Mouse (Mus musculus) stomach, embryonic 16.5 days (tissue): ENCODE measurements around the gene Fitm1. TPM values are rescaled to one million over a fixed set of nuclear protein-coding genes. Genes with fewer than 3 reads are reported as not detected.

Experiments
- ATAC-seq: fragments of 200-750 bp; cut with Nextera tagmentation; 2 replicates; pipeline ENCODE4 v1.8.0; 2017; ENCODE audit warnings: moderate number of reproducible peaks, moderate TSS enrichment; ENCODE audit not compliant: insufficient read depth, low FRiP score
- H3K27ac ChIP-seq: fragments of 300-500 bp; sonication (generic); 2 replicates; pipeline ENCODE4 v1.5.1; 2014; ENCODE audit warnings: low read length
- H3K27me3 ChIP-seq: fragments of 300-500 bp; sonication (generic); 2 replicates; pipeline ENCODE4 v1.6.1; 2014; ENCODE audit warnings: low read length, control low read depth, mixed read lengths; ENCODE audit not compliant: control insufficient read depth, insufficient read depth
- H3K36me3 ChIP-seq: fragments of 300-500 bp; sonication (generic); 2 replicates; pipeline ENCODE4 v1.6.1; 2014; ENCODE audit warnings: low read length; ENCODE audit not compliant: control insufficient read depth, insufficient read depth
- H3K4me1 ChIP-seq: fragments of 300-500 bp; sonication (generic); 2 replicates; pipeline ENCODE4 v1.6.1; 2014; ENCODE audit warnings: low read length, control low read depth, mixed read lengths; ENCODE audit not compliant: control insufficient read depth, insufficient read depth
- H3K4me2 ChIP-seq: fragments of 300-500 bp; sonication (generic); 2 replicates; pipeline ENCODE4 v1.6.1; 2014; ENCODE audit warnings: low read depth, low read length, mixed read lengths
- H3K4me3 ChIP-seq: fragments of 300-500 bp; sonication (generic); replicated peaks from 2 replicates; pipeline ENCODE4 v1.5.1; 2014; ENCODE audit warnings: mild to moderate bottlenecking, low read length
- H3K9ac ChIP-seq: fragments of 300-500 bp; sonication (generic); 2 replicates; pipeline ENCODE4 v1.6.1; 2014; ENCODE audit warnings: low read length
- H3K9me3 ChIP-seq: fragments of 300-500 bp; sonication (generic); replicated peaks from 2 replicates; pipeline ENCODE4 v1.6.1; 2016; ENCODE audit warnings: low read length, control low read depth; ENCODE audit not compliant: control insufficient read depth
- WGBS: fragments of 180-500 bp; shearing (Covaris S2); extraction: QIAGEN DNeasy Blood & Tissue Kit; methylation state at CpG from one replicate; pipeline ENCODE4 v1.1.7; 2014; 5-methylcytosine and 5-hydroxymethylcytosine counted together
- polyA plus RNA-seq: library from polyadenylated mRNA; unstranded; fragments of >200 nt; fragmentation: Nextera tagmentation; extraction: Ambion mirVana; gene quantifications from 2 replicates; pipeline ENCODE4 v1.2.1, GENCODE M21; 2015

The Fitm1 gene
- polyA plus RNA-seq, 1 experiment from 2014 or later: 8.1 TPM

DNA sequence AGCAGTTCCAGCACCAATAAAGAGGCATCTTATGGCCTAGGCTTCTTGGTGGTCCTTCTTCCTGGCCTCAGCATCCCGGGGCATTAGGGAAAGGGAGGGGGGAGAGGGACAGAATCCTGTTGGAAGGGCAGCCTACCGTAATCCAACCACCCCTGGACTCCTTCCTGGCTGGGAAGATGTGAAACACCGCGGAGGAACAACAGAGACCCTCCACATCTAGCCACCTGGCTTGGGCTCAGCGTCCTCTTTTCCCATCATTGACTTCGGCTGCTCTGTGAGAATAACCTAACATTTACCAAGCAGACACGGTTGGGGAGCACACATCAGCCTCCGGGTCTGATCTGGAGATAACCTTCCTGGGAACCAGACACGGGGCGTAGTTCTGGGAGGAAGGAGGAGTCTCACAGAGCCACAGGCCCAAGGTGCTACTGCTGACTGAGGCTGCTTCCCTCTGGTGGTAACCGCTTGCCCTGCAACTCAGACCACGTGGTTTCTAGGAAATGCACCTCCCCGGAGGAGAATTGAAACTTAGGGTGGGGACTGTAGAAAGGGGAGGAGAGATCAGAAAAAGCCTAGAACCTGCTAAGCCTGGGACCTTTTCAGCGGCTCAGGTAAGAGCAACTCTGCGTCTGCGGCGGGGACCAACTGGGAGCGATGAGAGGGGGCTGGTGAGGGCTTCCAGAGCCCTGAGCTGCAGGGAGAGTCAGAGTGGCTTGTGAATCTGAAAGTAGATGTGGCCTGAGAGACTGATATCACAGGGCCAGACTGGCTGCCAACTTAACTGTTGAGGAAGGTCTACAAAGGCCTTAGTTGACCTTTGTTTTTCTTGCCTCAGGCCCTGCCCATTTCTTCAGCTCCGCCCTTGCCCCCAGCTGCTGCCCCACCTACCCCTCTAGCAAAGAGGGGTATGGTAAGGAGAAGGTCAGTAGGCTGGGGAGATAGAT, 28.5 kb downstream of the Fitm1 start:
- WGBS: 14% methylated on average over 19 of the region's 19 CpGs
- Histone ChIP-seq H3K27me3 (no peaks in the 10 kb centered on the region), H3K36me3 (peaks cover 11% of the 10 kb centered on the region; the same call in 1 of the 2 replicates), H3K4me3 (peak overlapping the region; percentile 47), H3K4me1 (peaks cover 13% of the 10 kb centered on the region; the same call in 1 of the 2 replicates), H3K9me3 (no peaks in the 10 kb centered on the region), H3K27ac (peak overlapping the region; percentile 89), H3K4me2 (peak overlapping the region; percentile 56), H3K9ac (peak overlapping the region; percentile 72)
- peak; percentile 96 for ATAC-seq

DNA sequence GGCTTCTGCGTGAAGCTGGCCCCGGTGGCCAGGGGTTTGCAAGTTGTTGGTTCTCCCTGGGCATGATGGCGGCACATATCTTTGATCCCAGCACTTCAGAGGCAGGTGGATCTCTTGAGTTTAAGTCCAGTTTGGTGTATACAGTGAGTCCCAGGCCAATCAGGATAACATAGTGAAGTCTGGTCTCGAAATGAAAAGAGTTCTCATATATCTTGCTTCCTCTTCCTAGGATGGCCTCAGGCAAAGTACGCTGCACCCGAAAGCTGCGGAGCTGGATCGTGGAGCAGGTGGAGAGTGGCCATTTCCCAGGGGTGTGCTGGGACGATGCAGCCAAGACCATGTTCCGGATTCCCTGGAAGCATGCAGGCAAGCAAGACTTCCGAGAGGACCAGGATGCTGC, 29.4 kb downstream of the Fitm1 start:
- peak overlapping the region; percentile 89 for H3K27ac ChIP-seq
- H3K9ac ChIP-seq: peak overlapping the region; percentile 36; the same call in 1 of the 2 replicates
- 92% methylated on average over 11 of the region's 11 CpGs for WGBS
- peaks cover 14% of the 10 kb centered on the region; the same call in 1 of the 2 replicates for H3K36me3 ChIP-seq
- no peak for ATAC-seq
- peaks cover 13% of the 10 kb centered on the region; the same call in 1 of the 2 replicates for H3K4me1 ChIP-seq
- H3K27me3 ChIP-seq: no peaks in the 10 kb centered on the region
- peak overlapping the region; percentile 47 for H3K4me3 ChIP-seq
- H3K4me2 ChIP-seq: peak overlapping the region; percentile 56
- no peaks in the 10 kb centered on the region for H3K9me3 ChIP-seq

DNA sequence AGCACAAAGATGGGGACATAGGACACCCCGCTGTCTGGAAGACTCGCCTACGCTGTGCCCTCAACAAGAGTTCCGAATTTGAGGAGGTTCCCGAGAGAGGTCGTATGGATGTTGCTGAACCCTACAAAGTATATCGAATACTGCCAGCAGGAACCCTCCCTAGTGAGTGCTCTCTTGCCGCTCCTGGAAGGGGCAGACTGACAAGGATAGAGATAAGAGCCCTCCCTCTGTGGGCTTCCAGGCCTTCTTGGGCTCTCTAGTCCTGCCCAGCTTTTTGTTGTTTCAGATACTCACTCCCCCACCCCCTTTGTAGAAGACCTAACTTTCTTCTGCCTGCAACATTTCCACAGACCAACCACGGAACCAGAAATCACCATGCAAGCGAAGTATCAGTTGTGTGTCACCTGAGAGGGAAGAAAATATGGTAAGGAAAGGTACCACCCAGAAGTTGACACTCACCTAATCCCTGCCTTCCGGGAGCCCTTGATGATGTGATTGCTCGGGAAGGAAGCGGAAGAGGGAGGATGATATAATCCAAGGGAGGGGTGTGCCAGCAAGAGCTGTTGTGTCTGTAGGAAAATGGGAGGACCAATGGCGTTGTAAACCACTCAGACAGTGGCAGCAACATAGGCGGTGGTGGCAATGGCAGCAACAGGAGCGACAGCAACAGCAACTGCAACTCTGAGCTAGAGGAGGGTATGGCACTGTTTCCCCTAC, 30.5 kb downstream of the Fitm1 start:
- WGBS: 90% methylated on average over 16 of the region's 16 CpGs
- H3K27me3 ChIP-seq: no peaks in the 10 kb centered on the region
- H3K4me3 ChIP-seq: no peak overlapping the region
- H3K27ac ChIP-seq: no peak overlapping the region
- H3K4me1 ChIP-seq: peaks cover 13% of the 10 kb centered on the region; the same call in 1 of the 2 replicates
- no peaks in the 10 kb centered on the region for H3K9me3 ChIP-seq
- H3K9ac ChIP-seq: no peak overlapping the region
- peaks cover 14% of the 10 kb centered on the region; the same call in 1 of the 2 replicates for H3K36me3 ChIP-seq
- no peak for ATAC-seq
- no peak overlapping the region for H3K4me2 ChIP-seq

DNA sequence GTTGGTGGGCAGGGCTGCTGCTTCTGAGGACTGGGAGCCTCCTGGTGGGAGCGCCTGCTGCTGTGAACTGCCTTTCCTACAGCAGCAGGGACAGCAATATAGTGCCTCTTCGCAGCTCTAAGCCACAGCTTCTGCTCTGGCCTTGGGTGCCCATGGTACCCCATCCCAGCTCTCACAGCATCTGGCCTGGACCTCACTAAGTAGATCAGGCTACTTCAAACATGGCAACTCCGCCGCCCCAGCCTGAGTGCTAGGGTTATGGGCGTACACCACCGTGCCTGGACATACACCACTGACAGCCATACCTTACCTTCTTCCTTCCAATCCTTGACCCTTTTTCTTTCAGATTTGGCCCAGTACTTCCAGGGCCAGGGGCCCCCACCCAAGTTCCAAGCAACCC, 32.9 kb downstream of the Fitm1 start:
- no peaks in the 10 kb centered on the region for H3K27me3 ChIP-seq
- peaks cover 14% of the 10 kb centered on the region; the same call in 1 of the 2 replicates for H3K36me3 ChIP-seq
- no peaks in the 10 kb centered on the region for H3K9me3 ChIP-seq
- H3K4me1 ChIP-seq: peaks cover 12% of the 10 kb centered on the region; the same call in 1 of the 2 replicates
- H3K4me3 ChIP-seq: no peak overlapping the region
- no peak overlapping the region for H3K27ac ChIP-seq
- H3K9ac ChIP-seq: no peak overlapping the region
- ATAC-seq: no peak
- H3K4me2 ChIP-seq: no peak overlapping the region
- WGBS: 96% methylated on average over 6 of the region's 6 CpGs

DNA sequence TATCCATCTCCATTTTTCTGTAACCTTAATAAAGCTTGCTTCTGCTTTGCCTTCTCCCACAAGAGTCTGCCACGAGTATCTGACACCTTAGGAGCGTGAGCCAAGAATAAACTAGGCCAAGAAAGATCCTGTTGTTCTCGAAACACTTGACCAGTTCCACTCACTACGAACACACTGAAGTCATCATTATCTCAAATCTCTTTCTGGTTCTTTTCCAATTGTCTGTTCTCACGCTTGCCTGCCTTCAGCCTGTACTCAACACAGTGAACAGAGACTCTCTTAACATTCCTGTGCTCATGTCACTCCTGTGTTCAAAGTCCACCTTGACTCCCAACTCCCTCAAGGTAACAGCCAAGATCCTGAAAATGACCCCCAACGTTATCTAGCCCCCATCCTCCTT, 37.9 kb downstream of the Fitm1 start:
- no peak overlapping the region for H3K27ac ChIP-seq
- H3K4me2 ChIP-seq: no peak overlapping the region
- WGBS: 57% methylated on average over 6 of the region's 6 CpGs
- H3K9me3 ChIP-seq: no peaks in the 10 kb centered on the region
- no peak overlapping the region for H3K9ac ChIP-seq
- no peaks in the 10 kb centered on the region for H3K27me3 ChIP-seq
- ATAC-seq: no peak
- H3K4me1 ChIP-seq: peaks cover 2% of the 10 kb centered on the region; the same call in 1 of the 2 replicates
- H3K4me3 ChIP-seq: no peak overlapping the region
- peaks cover 9% of the 10 kb centered on the region; the same call in 1 of the 2 replicates for H3K36me3 ChIP-seq

DNA sequence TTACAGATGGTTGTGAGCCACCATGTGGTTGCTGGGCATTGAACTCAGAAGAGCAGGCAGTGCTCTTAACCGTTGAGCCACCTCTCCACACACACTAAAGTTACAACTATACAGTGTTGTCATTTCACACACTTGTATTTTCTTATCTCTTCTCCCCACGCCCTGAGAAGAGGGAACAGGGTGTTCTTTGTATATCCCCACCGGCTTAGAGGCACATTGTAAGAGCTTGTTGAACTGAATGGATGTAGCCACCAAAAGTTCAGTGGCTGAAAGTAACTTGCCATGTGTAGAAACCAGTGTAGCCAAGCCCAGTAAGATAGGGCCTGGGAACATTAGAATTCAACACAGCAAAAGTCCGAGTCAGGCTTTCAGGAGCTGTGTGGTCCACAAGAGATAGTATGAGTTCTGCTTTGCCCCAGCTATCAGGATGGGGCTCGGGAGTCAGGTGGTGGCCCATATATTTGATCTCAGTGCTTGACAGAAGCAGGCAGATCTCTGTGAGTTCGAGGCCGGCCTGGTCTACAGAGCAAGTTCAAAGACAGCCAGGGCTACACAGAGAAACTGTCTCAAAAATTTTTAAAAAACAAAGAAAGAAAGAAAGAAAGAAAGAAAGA, 39.3 kb downstream of the Fitm1 start:
- 76% methylated on average over 7 of the region's 7 CpGs for WGBS
- Histone ChIP-seq H3K9ac (no peak overlapping the region), H3K36me3 (peaks cover 2% of the 10 kb centered on the region; the same call in 1 of the 2 replicates), H3K4me3 (no peak overlapping the region), H3K9me3 (no peaks in the 10 kb centered on the region), H3K4me1 (peaks cover 8% of the 10 kb centered on the region), H3K4me2 (no peak overlapping the region), H3K27ac (no peak overlapping the region), H3K27me3 (no peaks in the 10 kb centered on the region)
- no peak for ATAC-seq

DNA sequence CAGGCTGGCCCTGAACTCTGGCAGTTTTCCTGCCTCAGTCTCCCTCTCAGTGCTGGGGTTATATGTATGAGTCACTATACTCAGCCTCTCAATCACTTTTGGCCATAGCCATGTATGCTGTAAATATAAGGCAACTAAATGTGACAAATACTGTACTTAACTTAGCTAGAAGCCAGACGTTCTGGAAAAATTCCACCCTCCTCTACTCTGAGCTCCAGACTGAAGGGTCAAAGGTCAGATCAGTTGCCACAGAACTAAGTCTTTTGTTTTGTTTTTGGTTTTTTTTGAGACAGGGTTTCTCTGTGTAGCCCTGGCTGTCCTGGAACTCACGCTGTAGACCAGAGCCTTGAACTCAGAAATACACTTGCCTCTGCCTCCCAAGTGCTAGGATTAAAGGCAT, 40.5 kb downstream of the Fitm1 start:
- no peak overlapping the region for H3K27ac ChIP-seq
- no peak overlapping the region for H3K4me3 ChIP-seq
- H3K27me3 ChIP-seq: no peaks in the 10 kb centered on the region
- no peak overlapping the region for H3K9ac ChIP-seq
- 45% methylated on average over 2 of the region's 2 CpGs for WGBS
- no peaks in the 10 kb centered on the region for H3K36me3 ChIP-seq
- ATAC-seq: no peak
- H3K4me2 ChIP-seq: no peak overlapping the region
- no peaks in the 10 kb centered on the region for H3K9me3 ChIP-seq
- H3K4me1 ChIP-seq: peaks cover 8% of the 10 kb centered on the region

DNA sequence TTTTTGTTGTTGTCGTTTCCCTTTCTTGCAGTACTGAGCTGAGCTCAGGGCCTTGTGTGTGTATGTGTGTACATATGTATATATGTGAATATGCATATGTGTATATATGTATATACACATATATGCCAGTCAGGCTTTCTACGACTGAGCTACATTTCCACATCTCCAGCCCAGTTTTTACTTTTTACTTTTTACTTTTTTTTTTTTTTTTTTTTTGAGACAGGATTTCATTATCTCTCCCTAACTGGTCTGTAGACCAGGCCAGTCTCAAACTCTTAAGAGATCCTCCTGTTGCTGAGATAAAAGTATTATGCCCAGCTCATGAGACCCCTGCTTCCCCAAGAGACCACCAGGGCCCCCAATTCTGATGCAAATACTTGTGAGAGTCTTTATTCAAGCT, 41.4 kb downstream of the Fitm1 start:
- no peak overlapping the region for H3K4me3 ChIP-seq
- no peak overlapping the region for H3K27ac ChIP-seq
- H3K27me3 ChIP-seq: no peaks in the 10 kb centered on the region
- H3K9me3 ChIP-seq: no peaks in the 10 kb centered on the region
- no peaks in the 10 kb centered on the region for H3K36me3 ChIP-seq
- 70% methylated on average over 2 of the region's 2 CpGs for WGBS
- no peak overlapping the region for H3K4me2 ChIP-seq
- no peak for ATAC-seq
- no peak overlapping the region for H3K9ac ChIP-seq
- H3K4me1 ChIP-seq: peaks cover 8% of the 10 kb centered on the region
